Mouse (Mus musculus): ENCODE results near the gene Shf. TPM values are rescaled to one million over a fixed set of nuclear protein-coding genes. Genes with fewer than 3 reads are reported as not detected.

Shf gene
- polyA plus RNA-seq, 1 experiment from 2014 or later = 11.7 TPM

GRCm38 (mm10) chr2:122305097-122305892, 63.7 kb downstream of the Shf start:
- DNase-seq (ENCODE audit: low spot score) (no peak), ATAC-seq (ENCODE audit: low FRiP score) (no peak)
- Histone ChIP-seq H3K4me2 (replicated peaks; ENCODE audit: low read depth, low read length) (no peak overlapping the region), H3K36me3 (ENCODE audit: control insufficient read depth, insufficient read depth, low read length) (no peaks in the 10 kb centered on the region), H3K9me3 (ENCODE audit: control insufficient read depth, low read length) (no peaks in the 10 kb centered on the region), H3K27me3 (ENCODE audit: control insufficient read depth, insufficient read depth, low read length) (peaks cover 25% of the 10 kb centered on the region), H3K4me1 (replicated peaks; ENCODE audit: control insufficient read depth, insufficient read depth, low read length) (peaks cover 3% of the 10 kb centered on the region), H3K27ac (ENCODE audit: low read depth, low read length) (no peak overlapping the region), H3K4me3 (ENCODE audit: low read depth, low read length) (no peak overlapping the region), H3K9ac (ENCODE audit: low read depth, low read length) (no peak overlapping the region)
- 85% methylated on average over 16 of the region's 16 CpGs for WGBS

- Histone ChIP-seq H3K4me3 (ENCODE audit: low read depth, low read length) (no peak overlapping the region), H3K27me3 (ENCODE audit: control insufficient read depth, insufficient read depth, low read length) (peaks cover 32% of the 10 kb centered on the region), H3K4me1 (replicated peaks; ENCODE audit: control insufficient read depth, insufficient read depth, low read length) (peaks cover 3% of the 10 kb centered on the region), H3K4me2 (replicated peaks; ENCODE audit: low read depth, low read length) (no peak overlapping the region), H3K9ac (ENCODE audit: low read depth, low read length) (no peak overlapping the region), H3K36me3 (ENCODE audit: control insufficient read depth, insufficient read depth, low read length) (no peaks in the 10 kb centered on the region), H3K9me3 (ENCODE audit: control insufficient read depth, low read length) (no peaks in the 10 kb centered on the region), H3K27ac (ENCODE audit: low read depth, low read length) (no peak overlapping the region)
- ATAC-seq (ENCODE audit: low FRiP score) = no peak
- whole genome bisulfite sequencing = 81% methylated on average over 6 of the region's 6 CpGs
- DNase-seq (ENCODE audit: low spot score) = no peak
Measured at GRCm38 (mm10) chr2:122304544-122304943, 64.4 kb downstream of the Shf start.

GRCm38 (mm10) chr2:122302574-122303241, 66.3 kb downstream of the Shf start:
- ATAC-seq (ENCODE audit: low FRiP score) = 0 out of 2 replicates have a peak, but pooled peaks have one; percentile 33
- peaks cover 9% of the 10 kb centered on the region for H3K4me1 ChIP-seq (replicated peaks; ENCODE audit: control insufficient read depth, insufficient read depth, low read length)
- no peak overlapping the region for H3K4me2 ChIP-seq (replicated peaks; ENCODE audit: low read depth, low read length)
- DNase-seq (ENCODE audit: low spot score) = peak; percentile 80
- H3K4me3 ChIP-seq (ENCODE audit: low read depth, low read length) = no peak overlapping the region
- 13% methylated on average over 9 of the region's 9 CpGs for WGBS
- no peak overlapping the region for H3K27ac ChIP-seq (ENCODE audit: low read depth, low read length)
- peaks cover 51% of the 10 kb centered on the region for H3K27me3 ChIP-seq (ENCODE audit: control insufficient read depth, insufficient read depth, low read length)
- H3K36me3 ChIP-seq (ENCODE audit: control insufficient read depth, insufficient read depth, low read length) = no peaks in the 10 kb centered on the region
- H3K9ac ChIP-seq (ENCODE audit: low read depth, low read length) = no peak overlapping the region
- no peaks in the 10 kb centered on the region for H3K9me3 ChIP-seq (ENCODE audit: control insufficient read depth, low read length)

GRCm38 (mm10) chr2:122301921-122302573, 66.9 kb downstream of the Shf start:
- Histone ChIP-seq H3K4me3 (ENCODE audit: low read depth, low read length) (peak overlapping the region; percentile 34), H3K36me3 (ENCODE audit: control insufficient read depth, insufficient read depth, low read length) (no peaks in the 10 kb centered on the region), H3K9me3 (ENCODE audit: control insufficient read depth, low read length) (no peaks in the 10 kb centered on the region), H3K4me1 (replicated peaks; ENCODE audit: control insufficient read depth, insufficient read depth, low read length) (peaks cover 9% of the 10 kb centered on the region), H3K27me3 (ENCODE audit: control insufficient read depth, insufficient read depth, low read length) (peaks cover 57% of the 10 kb centered on the region), H3K4me2 (replicated peaks; ENCODE audit: low read depth, low read length) (peak overlapping the region; percentile 61), H3K27ac (ENCODE audit: low read depth, low read length) (no peak overlapping the region), H3K9ac (ENCODE audit: low read depth, low read length) (no peak overlapping the region)
- ATAC-seq (ENCODE audit: low FRiP score) = no peak
- WGBS = 9% methylated on average over 23 of the region's 23 CpGs
- DNase-seq (ENCODE audit: low spot score) = peak; percentile 49

- no peak overlapping the region for H3K9ac ChIP-seq (ENCODE audit: low read depth, low read length)
- H3K27me3 ChIP-seq (ENCODE audit: control insufficient read depth, insufficient read depth, low read length) = peaks cover 61% of the 10 kb centered on the region
- DNase-seq (ENCODE audit: low spot score) = peak; percentile 64
- peak overlapping the region; percentile 61 for H3K4me2 ChIP-seq (replicated peaks; ENCODE audit: low read depth, low read length)
- no peaks in the 10 kb centered on the region for H3K9me3 ChIP-seq (ENCODE audit: control insufficient read depth, low read length)
- 1% methylated on average over 48 of the region's 48 CpGs for WGBS
- peak; percentile 33 for ATAC-seq (ENCODE audit: low FRiP score)
- H3K36me3 ChIP-seq (ENCODE audit: control insufficient read depth, insufficient read depth, low read length) = no peaks in the 10 kb centered on the region
- H3K27ac ChIP-seq (ENCODE audit: low read depth, low read length) = no peak overlapping the region
- peaks cover 9% of the 10 kb centered on the region for H3K4me1 ChIP-seq (replicated peaks; ENCODE audit: control insufficient read depth, insufficient read depth, low read length)
- H3K4me3 ChIP-seq (ENCODE audit: low read depth, low read length) = peak overlapping the region; percentile 34
Measured at GRCm38 (mm10) chr2:122301081-122301920, 67.7 kb downstream of the Shf start.

GRCm38 (mm10) chr2:122300656-122301020, 68.3 kb downstream of the Shf start:
- Histone ChIP-seq H3K9me3 (ENCODE audit: control insufficient read depth, low read length) (no peaks in the 10 kb centered on the region), H3K9ac (ENCODE audit: low read depth, low read length) (no peak overlapping the region), H3K27me3 (ENCODE audit: control insufficient read depth, insufficient read depth, low read length) (peaks cover 65% of the 10 kb centered on the region), H3K4me1 (replicated peaks; ENCODE audit: control insufficient read depth, insufficient read depth, low read length) (peaks cover 9% of the 10 kb centered on the region), H3K27ac (ENCODE audit: low read depth, low read length) (no peak overlapping the region), H3K4me3 (ENCODE audit: low read depth, low read length) (no peak overlapping the region), H3K36me3 (ENCODE audit: control insufficient read depth, insufficient read depth, low read length) (no peaks in the 10 kb centered on the region), H3K4me2 (replicated peaks; ENCODE audit: low read depth, low read length) (no peak overlapping the region)
- no peak for ATAC-seq (ENCODE audit: low FRiP score)
- 2% methylated on average over 14 of the region's 14 CpGs for WGBS
- no peak for DNase-seq (ENCODE audit: low spot score)

GRCm38 (mm10) chr2:122299911-122300655, 68.9 kb downstream of the Shf start:
- peaks cover 9% of the 10 kb centered on the region for H3K4me1 ChIP-seq (replicated peaks; ENCODE audit: control insufficient read depth, insufficient read depth, low read length)

More at GRCm38 (mm10) chr2:122299911-122300655, 68.9 kb downstream of the Shf start:
- H3K4me2 ChIP-seq (replicated peaks; ENCODE audit: low read depth, low read length) = no peak overlapping the region
- no peaks in the 10 kb centered on the region for H3K9me3 ChIP-seq (ENCODE audit: control insufficient read depth, low read length)
- no peaks in the 10 kb centered on the region for H3K36me3 ChIP-seq (ENCODE audit: control insufficient read depth, insufficient read depth, low read length)
- H3K27me3 ChIP-seq (ENCODE audit: control insufficient read depth, insufficient read depth, low read length) = peaks cover 69% of the 10 kb centered on the region
- DNase-seq (ENCODE audit: low spot score) (peak; percentile 38), ATAC-seq (ENCODE audit: low FRiP score) (no peak)
- H3K9ac ChIP-seq (ENCODE audit: low read depth, low read length) = no peak overlapping the region
- H3K27ac ChIP-seq (ENCODE audit: low read depth, low read length) = no peak overlapping the region
- 6% methylated on average over 14 of the region's 14 CpGs for WGBS
- no peak overlapping the region for H3K4me3 ChIP-seq (ENCODE audit: low read depth, low read length)

All from hindbrain, embryonic 11.5 days (tissue).